Mouse (Mus musculus): ENCODE measurements around the gene Lbr.

GRCm38 (mm10) chr1:181769392-181769791 lies 73.5 kb downstream of the Lbr start:
- TF ChIP-seq CTCF (IDR thresholded peaks at IDR 0.05; ENCODE audit: low read depth, low read length): peak; percentile 22; the same call in 1 of the 2 replicates
- TF ChIP-seq POLR2A (IDR thresholded peaks at IDR 0.05; ENCODE audit: extremely low read depth, insufficient read depth, low read length): no peak

Measured in liver, adult 2 months (tissue).